Mouse (Mus musculus): Measurements from ENCODE around the gene Gabrb3. TPM values are rescaled to one million over a fixed set of nuclear protein-coding genes. Genes with fewer than 3 reads are reported as not detected.

Gabrb3 gene
- total RNA-seq (2021) = under 1 TPM; 0.05 to 0.06 TPM
- long read RNA-seq, experiment 1 = 0 reads
- long read RNA-seq, experiment 2 = 0 reads

DNA sequence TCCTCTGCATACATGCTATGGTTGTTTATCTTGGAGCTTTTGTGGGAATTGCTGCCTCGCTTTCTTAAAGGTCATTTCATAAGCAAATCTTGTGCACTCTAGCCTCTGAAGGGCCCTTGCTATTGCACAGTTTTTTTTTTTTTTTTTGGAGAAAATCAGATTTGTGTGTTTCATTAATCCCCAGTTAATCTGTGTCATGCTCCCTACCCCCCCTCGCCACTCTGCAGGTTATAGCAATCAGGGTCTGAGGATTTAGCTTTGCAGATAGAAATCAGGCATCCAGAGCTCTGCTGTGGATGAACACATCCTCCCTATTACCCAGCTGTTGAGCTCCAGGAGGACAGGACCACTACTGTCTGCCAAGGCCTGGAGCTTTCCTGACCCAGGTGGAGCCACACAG is at the start of gene Gabrb3:
Gene Gabrb3 (plus strand): TSS at position 301 of the 400 bp plus-strand sequence.
- Histone ChIP-seq H3K27ac (no peak within 1 kb of the TSS), H3K4me3 (no peak within 1 kb of the TSS)
- intact Hi-C loops (cut with DNase I) = no loop called here
- no peak for TF ChIP-seq CTCF (IDR thresholded peaks at IDR 0.05)
- DNase-seq = no peak

DNA sequence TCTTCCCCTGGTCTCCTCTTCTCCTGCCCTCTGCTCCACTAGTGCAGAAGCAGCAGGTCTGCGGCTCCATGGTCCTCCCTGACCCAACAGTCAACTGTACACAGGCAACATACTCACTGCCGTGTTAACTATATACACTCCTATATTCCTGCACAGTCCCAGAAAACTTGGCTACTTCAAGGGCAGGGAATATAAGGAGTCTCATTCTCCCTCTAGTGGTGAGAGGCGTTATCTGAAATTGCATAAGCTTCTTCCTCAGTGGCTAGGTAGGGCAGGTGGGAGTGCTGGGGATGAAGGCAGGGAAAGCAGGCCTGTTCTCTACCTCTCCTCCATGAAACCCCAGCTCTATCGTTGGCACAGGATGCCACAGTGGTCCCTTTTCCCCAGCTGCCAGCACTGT is 35.4 kb upstream of the Gabrb3 start:
- DNase-seq = no peak
- peak; percentile 44 for TF ChIP-seq CTCF (IDR thresholded peaks at IDR 0.05)
- intact Hi-C loops (cut with DNase I) = no loop called here

GRCm38 (mm10) chr7:57386517-57387340 is 32.8 kb upstream of the Gabrb3 start, which contains the start of gene Gabrg3:
Gene Gabrg3, minus strand, starts transcription at chr7:57387188.
- no peak for TF ChIP-seq CTCF (IDR thresholded peaks at IDR 0.05)
- intact Hi-C loops (cut with DNase I) = no loop called here
- Histone ChIP-seq H3K4me3 (peak within 1 kb of the TSS; percentile 46), H3K27ac (no peak within 1 kb of the TSS)
- DNase-seq = no peak

More for the DNA sequence above, 35.4 kb upstream of the Gabrb3 start:
- H3K27ac ChIP-seq = no peak overlapping the region
- no peak overlapping the region for H3K4me3 ChIP-seq

GRCm38 (mm10) chr7:57387341-57387654 is 32.2 kb upstream of the Gabrb3 start:
- Histone ChIP-seq H3K27ac (no peak overlapping the region), H3K4me3 (no peak overlapping the region)
- DNase-seq = no peak
- intact Hi-C loops (cut with DNase I) = no loop called here
- TF ChIP-seq CTCF (IDR thresholded peaks at IDR 0.05) = no peak

DNA sequence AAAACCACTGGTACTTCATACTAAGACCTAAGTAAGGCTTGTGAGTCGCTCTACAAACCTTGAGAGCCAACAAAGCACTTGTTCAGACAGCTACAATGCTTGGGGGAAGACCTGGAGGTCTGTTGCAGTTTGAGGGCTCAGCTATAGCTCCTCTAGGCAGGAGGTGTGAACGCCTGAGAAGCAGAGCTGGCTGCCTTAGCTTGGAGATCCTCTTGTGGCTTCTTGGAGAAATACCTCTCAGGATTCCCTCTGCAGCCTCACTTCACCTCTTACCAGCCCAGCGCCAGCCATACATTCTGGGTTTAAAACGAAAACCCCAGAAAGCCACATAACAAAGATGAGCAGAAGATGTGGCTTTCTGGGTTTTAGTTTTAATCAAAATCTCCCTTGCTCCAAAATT is 29.4 kb upstream of the Gabrb3 start:
- intact Hi-C loops (cut with DNase I) = no loop called here
- DNase-seq = no peak
- no peak for TF ChIP-seq CTCF (IDR thresholded peaks at IDR 0.05)
- Histone ChIP-seq H3K27ac (no peak overlapping the region), H3K4me3 (no peak overlapping the region)

DNA sequence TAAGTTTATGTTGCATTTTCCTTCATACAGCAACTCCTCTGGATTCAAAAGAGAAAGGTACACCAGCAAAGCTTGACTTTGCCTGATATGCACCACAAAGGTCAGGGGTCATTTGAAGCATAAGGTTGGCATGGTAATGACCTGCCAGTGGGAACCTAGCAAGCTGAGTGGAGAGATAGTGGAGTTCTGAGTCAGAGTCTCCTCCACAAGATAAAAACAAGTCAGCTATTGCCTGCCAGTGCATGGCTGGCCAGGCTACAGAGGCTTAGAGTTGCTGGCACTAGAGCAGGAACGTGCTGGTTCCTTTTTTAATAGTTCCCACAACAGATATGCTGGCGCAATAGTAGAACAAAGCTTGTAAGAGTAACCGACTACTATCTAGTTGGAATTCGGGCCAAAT is 25.9 kb upstream of the Gabrb3 start:
- Histone ChIP-seq H3K27ac (no peak overlapping the region), H3K4me3 (no peak overlapping the region)
- intact Hi-C loops (cut with DNase I) = no loop called here
- no peak for TF ChIP-seq CTCF (IDR thresholded peaks at IDR 0.05)
- no peak for DNase-seq

DNA sequence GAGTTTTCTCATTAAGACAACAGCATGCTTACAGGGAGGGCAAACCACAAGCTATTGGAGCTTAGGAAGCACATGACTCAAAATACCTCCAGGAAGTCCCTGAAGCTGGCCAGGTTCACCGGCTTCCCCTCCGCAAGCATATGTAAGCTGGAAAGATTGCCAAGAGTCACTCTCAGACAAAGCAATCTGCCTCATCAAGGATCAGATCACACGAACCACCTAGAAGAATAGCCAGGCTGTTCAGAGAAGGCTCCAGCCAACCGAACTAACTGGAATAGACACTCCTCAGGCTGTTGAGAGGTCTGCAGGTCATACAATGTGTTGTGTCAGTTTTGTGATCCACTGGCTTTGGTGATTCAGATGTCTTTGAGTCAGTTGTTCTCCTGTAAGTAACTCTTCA is 8.3 kb upstream of the Gabrb3 start:
- Histone ChIP-seq H3K4me3 (no peak overlapping the region), H3K27ac (no peak overlapping the region)
- intact Hi-C loops (cut with DNase I) = no loop called here
- DNase-seq = no peak
- no peak for TF ChIP-seq CTCF (IDR thresholded peaks at IDR 0.05)

DNA sequence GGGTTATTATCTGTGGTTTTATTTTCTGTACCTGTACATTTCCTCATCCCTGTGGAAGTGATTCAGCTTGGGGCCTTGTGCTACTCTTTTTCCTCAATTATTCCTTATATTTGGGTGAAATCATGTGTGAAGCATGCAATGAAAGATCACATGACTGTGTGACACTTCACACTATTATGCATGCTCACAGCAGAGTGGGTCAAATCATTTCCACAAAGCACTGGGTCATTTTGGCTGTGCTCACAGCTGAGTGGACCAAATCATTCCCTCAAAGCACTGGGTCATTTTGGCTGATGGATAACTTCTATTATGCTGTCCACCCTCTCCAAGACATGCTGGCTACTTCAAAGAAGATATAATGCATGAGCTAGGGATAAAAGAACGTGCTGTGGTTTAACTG is 6.6 kb upstream of the Gabrb3 start:
- intact Hi-C loops (cut with DNase I) = no loop called here
- no peak overlapping the region for H3K27ac ChIP-seq
- no peak overlapping the region for H3K4me3 ChIP-seq
- DNase-seq = no peak
- no peak for TF ChIP-seq CTCF (IDR thresholded peaks at IDR 0.05)

DNA sequence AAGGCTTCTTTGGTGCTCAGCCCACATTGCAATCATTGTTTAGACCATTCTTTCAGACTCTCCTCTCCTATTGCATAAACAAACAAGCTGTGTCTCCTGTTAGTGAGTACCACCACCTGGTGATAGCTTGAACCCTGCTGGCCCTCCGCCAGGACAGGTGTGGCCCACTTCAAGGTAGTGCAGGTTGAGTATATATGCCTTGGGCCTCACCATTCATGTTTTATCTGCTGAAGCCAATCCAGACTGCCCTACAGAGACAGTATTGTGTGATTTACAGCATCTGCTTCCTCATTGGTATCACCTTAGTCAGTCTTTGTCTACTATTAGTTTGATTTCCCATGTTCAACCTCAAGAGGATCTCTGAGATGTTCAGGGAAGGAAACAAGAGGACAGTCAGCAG is 1.6 kb downstream of the Gabrb3 start:
- H3K27ac ChIP-seq = no peak overlapping the region
- H3K4me3 ChIP-seq = no peak overlapping the region
- intact Hi-C loops (cut with DNase I) = no loop called here
- TF ChIP-seq CTCF (IDR thresholded peaks at IDR 0.05) = no peak
- no peak for DNase-seq

GRCm38 (mm10) chr7:57422675-57423074 is 3.2 kb downstream of the Gabrb3 start:
- DNase-seq = no peak
- no peak for TF ChIP-seq CTCF (IDR thresholded peaks at IDR 0.05)
- Histone ChIP-seq H3K4me3 (no peak overlapping the region), H3K27ac (no peak overlapping the region)
- intact Hi-C loops (cut with DNase I) = no loop called here

- no peak for TF ChIP-seq CTCF (IDR thresholded peaks at IDR 0.05)
- no peak overlapping the region for H3K27ac ChIP-seq
- no peak overlapping the region for H3K4me3 ChIP-seq
- DNase-seq = no peak
- intact Hi-C loops (cut with DNase I) = no loop called here
Measured at GRCm38 (mm10) chr7:57448239-57448638, 28.7 kb downstream of the Gabrb3 start.

DNA sequence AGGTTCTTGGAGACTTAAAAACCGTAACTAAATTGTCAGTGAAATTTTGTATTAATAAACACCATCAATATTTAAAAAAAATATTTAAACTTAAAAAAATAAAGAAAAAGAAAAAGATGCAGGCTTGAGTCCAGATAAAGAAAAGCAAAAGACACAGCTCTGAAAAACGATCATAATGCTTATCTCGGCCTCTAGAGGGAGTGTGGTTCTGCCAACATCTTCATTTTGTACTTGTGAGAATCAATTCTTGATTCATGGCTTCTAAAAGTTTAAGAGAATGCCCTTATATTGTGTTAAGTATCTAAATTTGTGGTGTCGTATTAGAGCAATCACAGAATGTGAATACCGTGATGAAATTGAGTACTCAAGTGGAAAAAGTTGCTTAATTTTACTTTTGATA is 40.9 kb downstream of the Gabrb3 start:
- Histone ChIP-seq H3K27ac (no peak overlapping the region), H3K4me3 (no peak overlapping the region)
- intact Hi-C loops (cut with DNase I) = no loop called here
- TF ChIP-seq CTCF (IDR thresholded peaks at IDR 0.05) = no peak
- no peak for DNase-seq

DNA sequence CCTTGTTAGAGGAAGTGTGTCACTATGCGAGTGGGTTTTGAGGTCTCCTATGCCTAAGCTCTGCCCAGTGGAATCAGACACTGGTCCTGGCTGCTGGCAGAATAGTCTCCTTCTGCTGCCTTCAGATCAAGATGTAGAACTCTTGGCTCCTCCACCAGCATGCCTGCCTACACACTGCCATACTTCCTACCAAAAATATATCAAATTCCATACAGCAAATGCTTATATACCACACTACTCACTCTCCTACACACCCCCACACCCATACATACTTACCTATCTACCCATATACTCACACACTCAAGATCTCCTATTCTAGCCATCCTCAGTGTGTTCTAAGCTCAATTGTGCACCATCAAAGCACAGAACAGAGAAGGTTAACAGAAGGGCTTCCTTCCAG is 51.8 kb downstream of the Gabrb3 start:
- intact Hi-C loops (cut with DNase I) = no loop called here
- Histone ChIP-seq H3K27ac (no peak overlapping the region), H3K4me3 (no peak overlapping the region)
- DNase-seq = no peak
- TF ChIP-seq CTCF (IDR thresholded peaks at IDR 0.05) = no peak
